Mouse (Mus musculus): Measurements from ENCODE around the gene Vps4b. TPM values are rescaled to one million over a fixed set of nuclear protein-coding genes. Genes with fewer than 3 reads are reported as not detected.

Gene Vps4b
- total RNA-seq, 1 experiment, result 56.3 TPM

- in situ Hi-C loops (cut with MboI; ENCODE audit: low sequenced_read_pairs in 2 of 2, unreplicated experiment in 2 of 2), result no loop called here
- H3K36me3 ChIP-seq (ENCODE audit: control insufficient read depth, insufficient read depth, low read length, poor library complexity, severe bottlenecking), result peaks cover 13% of the 10 kb centered on the region
These were observed 27.8 kb downstream of the Vps4b start for GRCm38 (mm10) chr1:106768773-106769172.

GRCm38 (mm10) chr1:106765771-106766170 is 30.8 kb downstream of the Vps4b start:
- Histone ChIP-seq H3K9ac (ENCODE audit: insufficient read depth, low read depth, low read length, poor library complexity, severe bottlenecking) (no peak overlapping the region), H3K9me3 (ENCODE audit: control insufficient read depth, insufficient read depth, low read depth, low read length) (no peaks in the 10 kb centered on the region), H3K4me1 (ENCODE audit: control insufficient read depth in 2 of 2, insufficient read depth in 2 of 2, low read length in 2 of 2, poor library complexity in 1 of 2) (no peaks in the 10 kb centered on the region), H3K36me3 (ENCODE audit: control insufficient read depth, insufficient read depth, low read length, poor library complexity, severe bottlenecking) (peaks cover 8% of the 10 kb centered on the region), H3K27ac (ENCODE audit: insufficient read depth, low read depth, low read length, poor library complexity, severe bottlenecking) (no peak overlapping the region), H3K4me3 (ENCODE audit: insufficient read depth in 1 of 2, low read depth in 1 of 2, low read length in 2 of 2, poor library complexity in 1 of 2, severe bottlenecking in 1 of 2) (no peak overlapping the region)
- in situ Hi-C loops (cut with MboI; ENCODE audit: low sequenced_read_pairs in 2 of 2, unreplicated experiment in 2 of 2), result no loop called here
- no peak for DNase-seq (ENCODE audit: low read depth, low spot score)
- TF ChIP-seq MAFK (IDR thresholded peaks at IDR 0.05; ENCODE audit: insufficient read depth, low read depth, low read length) (no peak), HCFC1 (IDR thresholded peaks at IDR 0.05; ENCODE audit: borderline replicate concordance, insufficient read depth, low read length) (no peak), ZNF384 (IDR thresholded peaks at IDR 0.05; ENCODE audit: low read depth, low read length) (no peak), CHD2 (IDR thresholded peaks at IDR 0.05; ENCODE audit: low read depth, low read length) (no peak), ZC3H11A (IDR thresholded peaks at IDR 0.05; ENCODE audit: borderline replicate concordance, low read depth, low read length) (no peak)

More at GRCm38 (mm10) chr1:106768773-106769172, 27.8 kb downstream of the Vps4b start:
- Histone ChIP-seq H3K27ac (ENCODE audit: insufficient read depth, low read depth, low read length, poor library complexity, severe bottlenecking) (no peak overlapping the region), H3K4me3 (ENCODE audit: insufficient read depth in 1 of 2, low read depth in 1 of 2, low read length in 2 of 2, poor library complexity in 1 of 2, severe bottlenecking in 1 of 2) (no peak overlapping the region), H3K4me1 (ENCODE audit: control insufficient read depth in 2 of 2, insufficient read depth in 2 of 2, low read length in 2 of 2, poor library complexity in 1 of 2) (no peaks in the 10 kb centered on the region), H3K9me3 (ENCODE audit: control insufficient read depth, insufficient read depth, low read depth, low read length) (no peaks in the 10 kb centered on the region), H3K9ac (ENCODE audit: insufficient read depth, low read depth, low read length, poor library complexity, severe bottlenecking) (no peak overlapping the region)
- TF ChIP-seq CHD2 (IDR thresholded peaks at IDR 0.05; ENCODE audit: low read depth, low read length), result no peak
- TF ChIP-seq HCFC1 (IDR thresholded peaks at IDR 0.05; ENCODE audit: borderline replicate concordance, insufficient read depth, low read length), result no peak
- no peak for TF ChIP-seq ZNF384 (IDR thresholded peaks at IDR 0.05; ENCODE audit: low read depth, low read length)
- no peak for TF ChIP-seq MAFK (IDR thresholded peaks at IDR 0.05; ENCODE audit: insufficient read depth, low read depth, low read length)
- TF ChIP-seq ZC3H11A (IDR thresholded peaks at IDR 0.05; ENCODE audit: borderline replicate concordance, low read depth, low read length), result no peak
- no peak for DNase-seq (ENCODE audit: low read depth, low spot score)

- no peak overlapping the region for H3K4me3 ChIP-seq (ENCODE audit: insufficient read depth in 1 of 2, low read depth in 1 of 2, low read length in 2 of 2, poor library complexity in 1 of 2, severe bottlenecking in 1 of 2)
- peaks cover 4% of the 10 kb centered on the region; the same call in 1 of the 2 replicates for H3K36me3 ChIP-seq (ENCODE audit: control insufficient read depth, insufficient read depth, low read length, poor library complexity, severe bottlenecking)
- H3K27ac ChIP-seq (ENCODE audit: insufficient read depth, low read depth, low read length, poor library complexity, severe bottlenecking), result no peak overlapping the region
- H3K9ac ChIP-seq (ENCODE audit: insufficient read depth, low read depth, low read length, poor library complexity, severe bottlenecking), result no peak overlapping the region
- no peaks in the 10 kb centered on the region for H3K4me1 ChIP-seq (ENCODE audit: control insufficient read depth in 2 of 2, insufficient read depth in 2 of 2, low read length in 2 of 2, poor library complexity in 1 of 2)
- DNase-seq (ENCODE audit: low read depth, low spot score), result no peak
- in situ Hi-C loops (cut with MboI; ENCODE audit: low sequenced_read_pairs in 2 of 2, unreplicated experiment in 2 of 2), result no loop called here
- H3K9me3 ChIP-seq (ENCODE audit: control insufficient read depth, insufficient read depth, low read depth, low read length), result no peaks in the 10 kb centered on the region
- TF ChIP-seq MAFK (IDR thresholded peaks at IDR 0.05; ENCODE audit: insufficient read depth, low read depth, low read length) (no peak), HCFC1 (IDR thresholded peaks at IDR 0.05; ENCODE audit: borderline replicate concordance, insufficient read depth, low read length) (no peak), ZNF384 (IDR thresholded peaks at IDR 0.05; ENCODE audit: low read depth, low read length) (no peak), CHD2 (IDR thresholded peaks at IDR 0.05; ENCODE audit: low read depth, low read length) (no peak), ZC3H11A (IDR thresholded peaks at IDR 0.05; ENCODE audit: borderline replicate concordance, low read depth, low read length) (no peak)
These were observed 31.7 kb downstream of the Vps4b start for GRCm38 (mm10) chr1:106764846-106765245.

- Histone ChIP-seq H3K9ac (ENCODE audit: insufficient read depth, low read depth, low read length, poor library complexity, severe bottlenecking) (no peak overlapping the region), H3K27ac (ENCODE audit: insufficient read depth, low read depth, low read length, poor library complexity, severe bottlenecking) (no peak overlapping the region), H3K4me1 (ENCODE audit: control insufficient read depth in 2 of 2, insufficient read depth in 2 of 2, low read length in 2 of 2, poor library complexity in 1 of 2) (no peaks in the 10 kb centered on the region), H3K4me3 (ENCODE audit: insufficient read depth in 1 of 2, low read depth in 1 of 2, low read length in 2 of 2, poor library complexity in 1 of 2, severe bottlenecking in 1 of 2) (no peak overlapping the region), H3K36me3 (ENCODE audit: control insufficient read depth, insufficient read depth, low read length, poor library complexity, severe bottlenecking) (peaks cover 4% of the 10 kb centered on the region; the same call in 1 of the 2 replicates), H3K9me3 (ENCODE audit: control insufficient read depth, insufficient read depth, low read depth, low read length) (no peaks in the 10 kb centered on the region)
- no peak for TF ChIP-seq MAFK (IDR thresholded peaks at IDR 0.05; ENCODE audit: insufficient read depth, low read depth, low read length)
- no peak for TF ChIP-seq ZNF384 (IDR thresholded peaks at IDR 0.05; ENCODE audit: low read depth, low read length)
- no peak for TF ChIP-seq ZC3H11A (IDR thresholded peaks at IDR 0.05; ENCODE audit: borderline replicate concordance, low read depth, low read length)
- TF ChIP-seq HCFC1 (IDR thresholded peaks at IDR 0.05; ENCODE audit: borderline replicate concordance, insufficient read depth, low read length), result no peak
- TF ChIP-seq CHD2 (IDR thresholded peaks at IDR 0.05; ENCODE audit: low read depth, low read length), result no peak
- DNase-seq (ENCODE audit: low read depth, low spot score), result no peak
- in situ Hi-C loops (cut with MboI; ENCODE audit: low sequenced_read_pairs in 2 of 2, unreplicated experiment in 2 of 2), result no loop called here
These were observed 32.2 kb downstream of the Vps4b start for GRCm38 (mm10) chr1:106764281-106764680.

GRCm38 (mm10) chr1:106760750-106761149 is 35.8 kb downstream of the Vps4b start:
- no peak overlapping the region for H3K9ac ChIP-seq (ENCODE audit: insufficient read depth, low read depth, low read length, poor library complexity, severe bottlenecking)
- no peak for DNase-seq (ENCODE audit: low read depth, low spot score)
- TF ChIP-seq HCFC1 (IDR thresholded peaks at IDR 0.05; ENCODE audit: borderline replicate concordance, insufficient read depth, low read length) (no peak), CHD2 (IDR thresholded peaks at IDR 0.05; ENCODE audit: low read depth, low read length) (no peak)
- no peaks in the 10 kb centered on the region; the same call in 1 of the 2 replicates for H3K36me3 ChIP-seq (ENCODE audit: control insufficient read depth, insufficient read depth, low read length, poor library complexity, severe bottlenecking)
- in situ Hi-C loops (cut with MboI; ENCODE audit: low sequenced_read_pairs in 2 of 2, unreplicated experiment in 2 of 2), result no loop called here
- H3K9me3 ChIP-seq (ENCODE audit: control insufficient read depth, insufficient read depth, low read depth, low read length), result no peaks in the 10 kb centered on the region
- peaks cover 0 to 2% of the 10 kb centered on the region in 2 experiments; a peak in 1 of 4 replicates for H3K4me1 ChIP-seq (ENCODE audit: control insufficient read depth in 2 of 2, insufficient read depth in 2 of 2, low read length in 2 of 2, poor library complexity in 1 of 2)
- no peak overlapping the region for H3K27ac ChIP-seq (ENCODE audit: insufficient read depth, low read depth, low read length, poor library complexity, severe bottlenecking)
- no peak overlapping the region for H3K4me3 ChIP-seq (ENCODE audit: insufficient read depth in 1 of 2, low read depth in 1 of 2, low read length in 2 of 2, poor library complexity in 1 of 2, severe bottlenecking in 1 of 2)
